Mouse (Mus musculus): Measurements from ENCODE around the gene Ly6g6e.
"Not testable (repeated sequence)": the region's sequence is repeated elsewhere in the genome, so short reads cannot be mapped to it uniquely, and the experiment has no call there.

Ly6g6e gene

GRCm38 (mm10) chr17:35076507-35077176 lies at the start of gene Ly6g6e:
Ly6g6e (plus strand) TSS chr17:35076902.
- DNase-seq (ENCODE audit: extremely low spot score, low read depth, low spot score) = no peak

GRCm38 (mm10) chr17:35027277-35028068 lies 49.2 kb upstream of the Ly6g6e start, which contains the start of gene Sapcd1:
Sapcd1 (minus strand) TSS chr17:35028016.
- no peak for DNase-seq (ENCODE audit: extremely low spot score, low read depth, low spot score)

GRCm38 (mm10) chr17:35028315-35028714 lies 48.4 kb upstream of the Ly6g6e start:
- DNase-seq (ENCODE audit: extremely low spot score, low read depth, low spot score) = no peak

- DNase-seq (ENCODE audit: extremely low spot score, low read depth, low spot score) = no peak
These were observed 46.8 kb upstream of the Ly6g6e start for GRCm38 (mm10) chr17:35029691-35030532.

GRCm38 (mm10) chr17:35031272-35031671 lies 45.4 kb upstream of the Ly6g6e start:
- no peak for DNase-seq (ENCODE audit: extremely low spot score, low read depth, low spot score)

- DNase-seq (ENCODE audit: extremely low spot score, low read depth, low spot score) = no peak
These were observed 44.8 kb upstream of the Ly6g6e start for GRCm38 (mm10) chr17:35031880-35032279.

- no peak for DNase-seq (ENCODE audit: extremely low spot score, low read depth, low spot score)
These were observed 44.3 kb upstream of the Ly6g6e start for GRCm38 (mm10) chr17:35032323-35032870.

- not testable (repeated sequence) for DNase-seq (ENCODE audit: extremely low spot score, low read depth, low spot score)
These were observed 43.0 kb upstream of the Ly6g6e start for GRCm38 (mm10) chr17:35033703-35034102.

- DNase-seq (ENCODE audit: extremely low spot score, low read depth, low spot score) = no peak
These were observed 41.8 kb upstream of the Ly6g6e start for GRCm38 (mm10) chr17:35034896-35035295.

GRCm38 (mm10) chr17:35039121-35039873 lies 37.4 kb upstream of the Ly6g6e start:
- no peak for DNase-seq (ENCODE audit: extremely low spot score, low read depth, low spot score)

GRCm38 (mm10) chr17:35043794-35044193 lies 32.9 kb upstream of the Ly6g6e start:
- DNase-seq (ENCODE audit: extremely low spot score, low read depth, low spot score) = no peak

GRCm38 (mm10) chr17:35044904-35045806 lies 31.5 kb upstream of the Ly6g6e start:
- no peak for DNase-seq (ENCODE audit: extremely low spot score, low read depth, low spot score)

- no peak for DNase-seq (ENCODE audit: extremely low spot score, low read depth, low spot score)
These were observed 30.7 kb upstream of the Ly6g6e start for GRCm38 (mm10) chr17:35045807-35046680.

- DNase-seq (ENCODE audit: extremely low spot score, low read depth, low spot score) = peak; percentile 99
These were observed 29.8 kb upstream of the Ly6g6e start, which contains the start of gene Msh5 for GRCm38 (mm10) chr17:35046681-35047455. Msh5 (minus strand) TSS chr17:35046745.

- DNase-seq (ENCODE audit: extremely low spot score, low read depth, low spot score) = no peak
These were observed 29.0 kb upstream of the Ly6g6e start for GRCm38 (mm10) chr17:35047688-35048087.

- DNase-seq (ENCODE audit: extremely low spot score, low read depth, low spot score) = no peak
These were observed 28.4 kb upstream of the Ly6g6e start for GRCm38 (mm10) chr17:35048149-35048931.
